ENCODE assay signal across 10 mouse cellular contexts in genomic region chr19:3766378-3766777, GRCm38 (mm10). TPM values are rescaled to one million over a fixed set of nuclear protein-coding genes. Genes with fewer than 3 reads are reported as not detected.
DNase-seq lines count a peak whose midpoint lies in the region; ATAC-seq lines count a peak whose summit lies in the region.
"Had no signal": no experiment of that assay in that cellular context is flagged by ENCODE, and none has a peak within 500 bp of the region (broad histone marks: within the 10 kb centered on the region; RNA-seq: fewer than 3 reads in every experiment).

No protein-coding gene starts in this region.

- peak overlapping the region; percentile 100 for H3K4me3 ChIP-seq in heart, embryonic 10.5 days
- peak overlapping the region; percentile 94 for H3K4me3 ChIP-seq in embryonic facial prominence, embryonic 12.5 days
- H3K4me3 ChIP-seq in hindbrain, embryonic 14.5 days (replicated peaks; ENCODE audit: low read length): peak overlapping the region; percentile 100
- no peak overlapping the region for H3K4me3 ChIP-seq in midbrain, embryonic 13.5 days (replicated peaks)

- WGBS in heart, embryonic 10.5 days: 88% methylated on average over 5 of the region's 5 CpGs
- WGBS in embryonic facial prominence, embryonic 12.5 days: 89% methylated on average over 5 of the region's 5 CpGs
- 97% methylated on average over 5 of the region's 5 CpGs for WGBS in hindbrain, embryonic 14.5 days
- 89% methylated on average over 5 of the region's 5 CpGs for WGBS in midbrain, embryonic 13.5 days

- H3K4me1 ChIP-seq in heart, embryonic 10.5 days: peaks cover 9% of the 10 kb centered on the region
- peaks cover 20% of the 10 kb centered on the region for H3K4me1 ChIP-seq in embryonic facial prominence, embryonic 12.5 days
- H3K4me1 ChIP-seq in hindbrain, embryonic 14.5 days (replicated peaks; ENCODE audit: control insufficient read depth, insufficient read depth, low read length): peaks cover 24% of the 10 kb centered on the region
- H3K4me1 ChIP-seq in midbrain, embryonic 13.5 days (replicated peaks): peaks cover 27% of the 10 kb centered on the region

- H3K27me3 ChIP-seq in heart, embryonic 10.5 days (ENCODE audit: insufficient read depth, poor library complexity, severe bottlenecking): peaks cover 8% of the 10 kb centered on the region; the same call in 1 of the 2 replicates
- H3K27me3 ChIP-seq in embryonic facial prominence, embryonic 12.5 days: no peaks in the 10 kb centered on the region
- H3K27me3 ChIP-seq in hindbrain, embryonic 14.5 days (ENCODE audit: control insufficient read depth, insufficient read depth, low read length): no peaks in the 10 kb centered on the region
- no peaks in the 10 kb centered on the region for H3K27me3 ChIP-seq in midbrain, embryonic 13.5 days

- no peak for ATAC-seq in embryonic facial prominence, embryonic 12.5 days (ENCODE audit: insufficient number of reproducible peaks, insufficient read depth, low FRiP score, low TSS enrichment)
- ATAC-seq in hindbrain, embryonic 14.5 days (ENCODE audit: low FRiP score): no peak
- ATAC-seq in midbrain, embryonic 13.5 days: no peak

- no peaks in the 10 kb centered on the region for H3K9me3 ChIP-seq in heart, embryonic 10.5 days
- H3K9me3 ChIP-seq in embryonic facial prominence, embryonic 12.5 days: no peaks in the 10 kb centered on the region
- no peaks in the 10 kb centered on the region for H3K9me3 ChIP-seq in hindbrain, embryonic 14.5 days (ENCODE audit: control insufficient read depth, low read length)
- no peaks in the 10 kb centered on the region for H3K9me3 ChIP-seq in midbrain, embryonic 13.5 days

- H3K4me2 ChIP-seq in embryonic facial prominence, embryonic 12.5 days (replicated peaks): peak overlapping the region; percentile 86
- peak overlapping the region; percentile 73 for H3K4me2 ChIP-seq in hindbrain, embryonic 14.5 days (replicated peaks)
- peak overlapping the region; percentile 92 for H3K4me2 ChIP-seq in midbrain, embryonic 13.5 days (replicated peaks)

- DNase-seq in heart, embryonic 10.5 days (ENCODE audit: low spot score): no peak
- DNase-seq in heart, adult 9 months (ENCODE audit: low spot score in 2 of 2): no peak
- DNase-seq in hindbrain, embryonic 14.5 days (ENCODE audit: low spot score): no peak
- no peak for DNase-seq in adrenal gland, postnatal 4 days (ENCODE audit: low spot score in 2 of 2)
- DNase-seq in layer of hippocampus, postnatal 25 days (ENCODE audit: extremely low spot score in 1 of 2, low spot score in 1 of 2): no peak
- DNase-seq in ovary, postnatal 14 days (ENCODE audit: low spot score): no peak
- DNase-seq: right cerebral cortex, adult 18-20 months; thymus, adult 18-20 months had no signal

- H3K36me3 ChIP-seq in heart, embryonic 10.5 days: 0 out of 2 replicates have a peak, but pooled peaks cover 5% of the 10 kb centered on the region
- no peaks in the 10 kb centered on the region for H3K36me3 ChIP-seq in embryonic facial prominence, embryonic 12.5 days
- H3K36me3 ChIP-seq in hindbrain, embryonic 14.5 days (replicated peaks; ENCODE audit: control insufficient read depth, insufficient read depth): no peaks in the 10 kb centered on the region; the same call in 1 of the 2 replicates
- 0 out of 2 replicates have a peak, but pooled peaks cover 4% of the 10 kb centered on the region for H3K36me3 ChIP-seq in midbrain, embryonic 13.5 days

- H3K9ac ChIP-seq in embryonic facial prominence, embryonic 12.5 days: no peak overlapping the region
- H3K9ac ChIP-seq in hindbrain, embryonic 14.5 days: peak overlapping the region; percentile 100
- 0 out of 2 replicates have a peak overlapping the region, but pooled peaks have one; percentile 100 for H3K9ac ChIP-seq in midbrain, embryonic 13.5 days (replicated peaks)

- peak overlapping the region; percentile 100; the same call in 1 of the 2 replicates for H3K27ac ChIP-seq in heart, embryonic 10.5 days
- H3K27ac ChIP-seq in embryonic facial prominence, embryonic 12.5 days: no peak overlapping the region
- H3K27ac ChIP-seq in hindbrain, embryonic 14.5 days: peak overlapping the region; percentile 100; the same call in 1 of the 2 replicates
- H3K27ac ChIP-seq in midbrain, embryonic 13.5 days: peak overlapping the region; percentile 100; the same call in 1 of the 2 replicates

RNA-seq across cellular contexts. Expression of gene Kmt5b, which starts 0.8 kb away (rescaled TPM):
- 21.6 and 24.1 TPM in 2 replicates for polyA plus RNA-seq in heart, embryonic 10.5 days (2016; fragmentation: Nextera tagmentation; extraction: Ambion mirVana)
- 42.2 TPM in 2 replicates for polyA plus RNA-seq in embryonic facial prominence, embryonic 12.5 days (2016; fragmentation: Nextera tagmentation; extraction: Ambion mirVana)
- 56.9 and 57.9 TPM in 2 replicates for polyA plus RNA-seq in hindbrain, embryonic 14.5 days (2014; fragmentation: Nextera tagmentation; extraction: Ambion mirVana)
- 56.7 and 61.6 TPM in 2 replicates for polyA plus RNA-seq in midbrain, embryonic 13.5 days (2015; fragmentation: Nextera tagmentation; extraction: Ambion mirVana)
- total RNA-seq in adrenal gland, postnatal 4 days (2021): 10 to 100 TPM; 69.7 to 70.8 TPM
- 10 to 100 TPM; 51.6 to 55.2 TPM for total RNA-seq in layer of hippocampus, postnatal 25 days (2021)

RNA-seq across cellular contexts. Expression of gene 1810055G02Rik, which starts 58.3 kb away (rescaled TPM):
- polyA plus RNA-seq in heart, embryonic 10.5 days (2016; fragmentation: Nextera tagmentation; extraction: Ambion mirVana): 34.5 and 38.8 TPM in 2 replicates
- 42.0 and 44.7 TPM in 2 replicates for polyA plus RNA-seq in embryonic facial prominence, embryonic 12.5 days (2016; fragmentation: Nextera tagmentation; extraction: Ambion mirVana)
- 34.0 and 38.1 TPM in 2 replicates for polyA plus RNA-seq in hindbrain, embryonic 14.5 days (2014; fragmentation: Nextera tagmentation; extraction: Ambion mirVana)
- 27.9 and 30.1 TPM in 2 replicates for polyA plus RNA-seq in midbrain, embryonic 13.5 days (2015; fragmentation: Nextera tagmentation; extraction: Ambion mirVana)
- 10 to 100 TPM; 23.7 to 23.9 TPM for total RNA-seq in adrenal gland, postnatal 4 days (2021)
- total RNA-seq in layer of hippocampus, postnatal 25 days (2021): 10 to 100 TPM; 28.3 to 28.6 TPM
